Mouse (Mus musculus) hindbrain, postnatal 0 days (tissue): ENCODE results near the gene 2810004N23Rik. TPM values are rescaled to one million over a fixed set of nuclear protein-coding genes. Genes with fewer than 3 reads are reported as not detected.

Experiments used
- ATAC-seq: fragments of 200-750 bp; cut with Nextera tagmentation; 2 replicates; pipeline ENCODE4 v1.8.0; 2017; ENCODE audit warnings: mild to moderate bottlenecking, moderate TSS enrichment, moderate library complexity
- DNase-seq: peaks from one replicate; pipeline ENCODE4 v3.0.0-alpha.2; 2015; ENCODE audit warnings: low spot score
- H3K27ac ChIP-seq: fragments of 300-500 bp; sonication (generic); 2 replicates; pipeline ENCODE4 v1.5.1; 2014; ENCODE audit warnings: mild to moderate bottlenecking
- H3K27me3 ChIP-seq: fragments of 300-500 bp; sonication (generic); 2 replicates; pipeline ENCODE4 v1.6.1; 2014; ENCODE audit warnings: low read length, mixed read lengths; ENCODE audit not compliant: insufficient read depth
- H3K36me3 ChIP-seq: fragments of 300-500 bp; sonication (generic); 2 replicates; pipeline ENCODE4 v1.6.1; 2014; ENCODE audit warnings: low read length, mixed read lengths; ENCODE audit not compliant: insufficient read depth
- H3K4me1 ChIP-seq: fragments of 300-500 bp; sonication (generic); 2 replicates; pipeline ENCODE4 v1.6.1; 2014; ENCODE audit warnings: antibody characterized with exemption, low read length, mixed read lengths; ENCODE audit not compliant: insufficient read depth
- H3K4me2 ChIP-seq: fragments of 300-500 bp; sonication (generic); 2 replicates; pipeline ENCODE4 v1.6.1; 2014; ENCODE audit warnings: low read depth, mild to moderate bottlenecking, low read length, moderate library complexity, mixed read lengths
- H3K4me3 ChIP-seq: fragments of 300-500 bp; sonication (generic); 2 replicates; pipeline ENCODE4 v1.5.1; 2014; ENCODE audit warnings: low read length
- H3K9ac ChIP-seq: fragments of 300-500 bp; sonication (generic); replicated peaks from 2 replicates; pipeline ENCODE4 v1.6.1; 2014; ENCODE audit warnings: mild to moderate bottlenecking, low read length, moderate library complexity, mixed read lengths
- H3K9me3 ChIP-seq: fragments of 300-500 bp; sonication (generic); 2 replicates; pipeline ENCODE4 v1.6.1; 2016; ENCODE audit warnings: low read length, mixed read lengths
- CTCF ChIP-seq: IDR thresholded peaks from 2 replicates; pipeline ENCODE4 v1.5.1; 2016; ENCODE audit warnings: antibody characterized with exemption, control low read depth, low read depth
- WGBS: fragments of 180-500 bp; shearing (Covaris S2); extraction: QIAGEN DNeasy Blood & Tissue Kit; methylation state at CpG from one replicate; pipeline ENCODE4 v1.1.7; 2014; 5-methylcytosine and 5-hydroxymethylcytosine counted together
- polyA plus RNA-seq: library from polyadenylated mRNA; unstranded; fragments of >200 nt; fragmentation: Nextera tagmentation; extraction: Ambion mirVana; gene quantifications from 2 replicates; pipeline ENCODE4 v1.2.1, GENCODE M21; 2015
- total RNA-seq: library from RNA; depleted of rRNA; stranded (reverse); fragments of >200 nt; gene quantifications from 2 replicates; pipeline ENCODE4 v1.2.3, GENCODE M21; 2014; rRNA removed

Gene 2810004N23Rik
- total RNA-seq (22.8 and 26.6 TPM in 2 replicates), polyA plus RNA-seq (21.4 and 21.8 TPM in 2 replicates)

DNA sequence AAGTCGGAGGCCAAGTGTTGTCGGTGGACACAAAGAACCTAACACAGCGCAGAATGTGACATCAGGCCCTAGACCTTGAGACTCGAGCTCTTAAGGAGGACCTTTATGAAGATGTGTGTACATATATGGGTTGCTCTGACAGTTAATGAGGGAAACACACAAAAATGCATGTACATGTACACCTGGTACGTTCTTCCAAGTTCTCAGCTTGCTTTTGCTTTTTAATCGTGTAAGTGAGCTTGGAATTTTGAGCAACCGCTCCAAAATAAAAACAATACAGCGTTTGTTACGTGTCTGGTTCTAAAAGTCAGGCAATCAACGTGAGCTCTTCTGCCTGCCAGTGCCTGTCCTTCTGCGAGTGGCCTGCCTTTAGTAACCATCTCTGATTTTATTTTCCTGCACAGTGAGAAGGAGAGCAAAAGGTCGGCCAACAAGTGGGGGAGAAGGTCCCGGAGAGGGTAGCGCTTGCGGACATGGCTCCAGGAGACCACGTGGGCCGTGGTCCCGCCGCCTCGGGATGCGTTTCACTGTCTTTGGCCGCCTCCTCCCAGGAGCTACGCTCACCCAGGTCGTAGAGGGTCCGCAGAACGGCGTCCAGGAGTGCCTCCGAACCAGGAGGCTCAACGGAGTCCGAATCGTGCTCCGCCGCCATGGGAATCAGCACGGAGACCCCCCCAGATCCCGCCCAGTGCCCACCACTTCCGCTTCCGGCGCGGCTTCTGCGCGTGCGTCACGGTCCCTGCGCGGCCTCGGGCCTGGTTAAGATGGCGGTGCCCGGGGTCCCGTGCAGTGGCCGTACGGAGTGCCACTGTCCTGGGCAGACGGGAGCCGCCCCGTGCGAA lies at the start of gene 2810004N23Rik, which contains the start of gene Gnpat:
2810004N23Rik (minus strand) TSS at position 800 of the 842 bp plus-strand sequence.
Gnpat (plus strand) TSS at position 713 of the 842 bp plus-strand sequence.
- peak within 1 kb of the TSS; percentile 93 for H3K27ac ChIP-seq
- H3K36me3 ChIP-seq, result peaks cover 25% of the 10 kb centered on the region
- peaks cover 4% of the 10 kb centered on the region; the same call in 1 of the 2 replicates for H3K4me1 ChIP-seq
- H3K4me2 ChIP-seq, result peak within 1 kb of the TSS; percentile 89
- H3K9ac ChIP-seq, result peak within 1 kb of the TSS; percentile 78
- no peaks in the 10 kb centered on the region for H3K27me3 ChIP-seq
- WGBS, result 1% methylated on average over 52 of the region's 55 CpGs
- DNase-seq (peak; percentile 96), ATAC-seq (peak; percentile 99)
- H3K9me3 ChIP-seq, result no peaks in the 10 kb centered on the region
- H3K4me3 ChIP-seq, result peak within 1 kb of the TSS; percentile 73
- no peak for TF ChIP-seq CTCF

DNA sequence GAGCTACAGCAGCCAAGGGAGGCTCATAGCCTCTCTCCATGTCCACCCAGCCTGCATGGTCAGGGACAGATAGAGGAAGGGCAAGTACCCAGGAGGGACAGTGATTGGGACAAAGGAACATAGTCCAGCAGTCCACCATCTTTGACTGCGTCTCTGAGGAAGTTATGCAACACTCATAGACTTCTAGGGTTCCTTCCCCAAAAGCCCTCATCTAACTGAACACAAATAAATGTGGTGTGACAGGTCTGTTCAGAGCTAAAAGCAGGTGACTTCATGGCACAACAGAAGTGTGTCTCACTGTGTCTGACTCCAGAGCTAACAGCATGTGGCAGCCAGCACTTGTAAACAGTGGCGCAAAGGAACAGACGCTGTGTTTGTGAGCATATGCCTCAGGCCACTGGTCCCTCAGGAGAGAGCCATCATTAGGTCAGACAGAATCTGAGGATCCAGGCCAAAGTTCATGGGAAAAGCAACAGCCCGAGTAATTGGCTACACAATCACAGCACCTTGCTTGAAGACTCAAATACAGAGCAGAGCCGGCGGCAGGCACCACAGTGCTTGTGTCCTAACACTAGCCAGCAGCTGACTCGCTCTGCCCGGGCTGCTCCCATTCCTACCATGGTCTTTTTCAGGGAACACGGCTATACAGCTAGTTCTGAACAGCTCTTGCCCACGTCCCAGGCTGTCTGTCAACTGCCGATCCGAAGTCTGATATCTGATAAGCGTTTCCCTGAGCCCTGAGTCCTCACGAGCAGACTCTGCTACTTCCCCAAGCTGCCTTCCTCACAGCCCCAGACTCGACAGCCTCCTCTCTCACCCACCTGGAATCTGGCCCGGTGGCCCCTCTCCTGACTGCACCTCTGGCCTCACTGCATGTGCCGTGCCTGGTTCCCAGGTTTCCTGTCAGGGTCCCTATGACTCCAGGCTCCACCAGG lies 49.3 kb upstream of the 2810004N23Rik start:
- Histone ChIP-seq H3K4me1 (no peaks in the 10 kb centered on the region), H3K36me3 (peaks cover 18% of the 10 kb centered on the region; the same call in 1 of the 2 replicates), H3K27me3 (no peaks in the 10 kb centered on the region), H3K4me2 (no peak overlapping the region), H3K27ac (no peak overlapping the region), H3K4me3 (no peak overlapping the region), H3K9ac (no peak overlapping the region), H3K9me3 (no peaks in the 10 kb centered on the region)
- TF ChIP-seq CTCF, result no peak
- DNase-seq (no peak), ATAC-seq (no peak)
- WGBS, result 73% methylated on average over 17 of the region's 17 CpGs

DNA sequence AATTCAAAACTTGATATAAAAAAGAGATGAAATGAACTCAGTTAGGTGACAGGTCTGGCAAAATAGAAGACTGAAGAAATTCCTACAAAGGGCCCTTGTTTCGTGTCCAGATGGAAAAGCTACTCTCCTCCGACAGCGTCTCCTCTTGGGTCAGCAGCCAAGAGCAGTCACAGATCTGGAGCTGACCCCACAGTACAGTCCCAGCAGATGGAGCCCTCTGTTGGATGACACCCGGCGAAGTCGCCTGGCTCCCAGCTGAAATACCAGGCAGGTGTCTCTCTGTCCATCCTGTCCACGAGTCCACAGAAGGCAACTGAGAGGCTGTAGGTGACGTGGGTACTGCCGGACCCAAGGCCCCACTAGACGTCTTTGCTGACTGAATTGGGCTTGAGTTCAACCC lies 47.4 kb upstream of the 2810004N23Rik start:
- H3K27ac ChIP-seq, result no peak overlapping the region
- peak; percentile 32; the same call in 1 of the 2 replicates for TF ChIP-seq CTCF
- DNase-seq, result peak; percentile 20
- H3K27me3 ChIP-seq, result no peaks in the 10 kb centered on the region
- peaks cover 26% of the 10 kb centered on the region for H3K36me3 ChIP-seq
- ATAC-seq, result no peak
- H3K9ac ChIP-seq, result no peak overlapping the region
- H3K4me3 ChIP-seq, result no peak overlapping the region
- WGBS, result 69% methylated on average over 10 of the region's 10 CpGs
- H3K4me1 ChIP-seq, result no peaks in the 10 kb centered on the region
- no peak overlapping the region for H3K4me2 ChIP-seq
- no peaks in the 10 kb centered on the region for H3K9me3 ChIP-seq

DNA sequence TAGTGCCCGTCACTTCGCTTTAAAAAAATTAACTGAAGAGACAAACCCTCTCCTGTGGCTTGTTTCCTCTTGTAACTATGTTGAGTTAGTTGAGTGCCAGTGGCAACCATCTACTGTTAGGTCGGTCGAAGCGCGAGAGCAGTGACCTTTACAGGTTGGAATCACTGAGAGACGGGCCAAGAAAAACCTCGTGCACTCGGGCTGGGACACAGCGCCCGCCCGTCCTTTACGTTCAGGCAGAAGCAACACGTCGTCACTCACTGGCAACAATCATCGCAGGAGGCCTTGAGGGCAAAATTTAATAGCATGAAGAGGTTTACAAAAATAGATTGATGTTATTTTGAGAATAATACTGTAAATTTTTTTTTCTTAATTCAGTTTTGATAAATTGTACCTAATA lies 47.0 kb upstream of the 2810004N23Rik start:
- H3K27ac ChIP-seq, result no peak overlapping the region
- ATAC-seq (no peak), DNase-seq (no peak)
- peaks cover 24% of the 10 kb centered on the region for H3K36me3 ChIP-seq
- H3K4me3 ChIP-seq, result no peak overlapping the region
- no peaks in the 10 kb centered on the region for H3K9me3 ChIP-seq
- WGBS, result 90% methylated on average over 16 of the region's 16 CpGs
- no peaks in the 10 kb centered on the region for H3K4me1 ChIP-seq
- no peak for TF ChIP-seq CTCF
- H3K27me3 ChIP-seq, result no peaks in the 10 kb centered on the region
- no peak overlapping the region for H3K9ac ChIP-seq
- H3K4me2 ChIP-seq, result no peak overlapping the region

DNA sequence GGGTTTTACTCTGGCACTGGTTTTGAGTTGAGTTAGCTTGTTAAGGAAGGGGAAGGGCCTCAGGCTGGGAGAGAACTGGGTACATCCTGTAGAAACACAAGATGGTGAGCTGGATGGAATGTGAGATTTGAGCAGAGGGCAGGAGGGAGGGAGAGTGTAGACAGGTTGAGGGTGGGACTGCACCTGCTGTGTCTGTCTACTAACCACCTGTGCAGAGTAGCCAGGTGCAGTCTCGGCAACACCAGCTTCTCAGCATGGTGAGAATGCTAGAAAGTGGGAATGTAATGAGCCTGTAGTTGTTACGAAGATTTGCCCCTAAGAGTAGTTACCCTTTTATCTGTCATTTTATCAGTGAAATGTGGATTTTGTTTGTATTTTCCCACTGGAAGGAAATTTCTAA lies 42.6 kb upstream of the 2810004N23Rik start:
- H3K27ac ChIP-seq, result no peak overlapping the region
- DNase-seq, result no peak
- H3K4me2 ChIP-seq, result no peak overlapping the region
- no peaks in the 10 kb centered on the region for H3K27me3 ChIP-seq
- no peak for ATAC-seq
- no peak overlapping the region for H3K4me3 ChIP-seq
- H3K4me1 ChIP-seq, result no peaks in the 10 kb centered on the region
- WGBS, result 94% methylated on average over 2 of the region's 2 CpGs
- no peak overlapping the region for H3K9ac ChIP-seq
- H3K9me3 ChIP-seq, result no peaks in the 10 kb centered on the region
- no peak for TF ChIP-seq CTCF
- peaks cover 52% of the 10 kb centered on the region for H3K36me3 ChIP-seq

DNA sequence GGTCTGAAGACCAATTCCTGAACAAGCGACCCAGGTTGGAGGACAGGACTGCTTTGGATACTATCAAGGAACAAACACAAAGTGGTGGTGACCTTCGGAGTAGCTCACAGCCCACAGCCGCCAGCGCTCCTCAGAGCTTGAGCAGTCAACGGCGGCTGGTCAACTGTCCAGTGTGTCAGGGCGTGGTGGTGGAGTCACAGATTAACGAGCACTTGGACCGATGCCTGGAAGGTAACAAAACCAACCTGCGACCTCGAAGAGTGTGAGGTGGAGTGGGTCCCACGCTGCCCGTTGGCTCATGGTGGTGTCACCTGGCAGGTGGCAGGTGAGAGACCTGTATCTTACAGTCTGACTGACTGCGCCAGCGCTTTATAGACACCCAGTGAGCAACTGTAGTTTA lies 40.3 kb upstream of the 2810004N23Rik start:
- H3K27me3 ChIP-seq, result no peaks in the 10 kb centered on the region
- DNase-seq (no peak), ATAC-seq (no peak)
- TF ChIP-seq CTCF, result no peak
- 96% methylated on average over 15 of the region's 15 CpGs for WGBS
- H3K4me1 ChIP-seq, result peaks cover 4% of the 10 kb centered on the region; the same call in 1 of the 2 replicates
- H3K9ac ChIP-seq, result no peak overlapping the region
- H3K4me2 ChIP-seq, result no peak overlapping the region
- H3K4me3 ChIP-seq, result no peak overlapping the region
- H3K36me3 ChIP-seq, result peaks cover 55% of the 10 kb centered on the region
- H3K9me3 ChIP-seq, result no peaks in the 10 kb centered on the region
- no peak overlapping the region for H3K27ac ChIP-seq
